Mouse (Mus musculus): ENCODE data around the gene Ggt7. TPM values are rescaled to one million over a fixed set of nuclear protein-coding genes. Genes with fewer than 3 reads are reported as not detected.
"Not testable (repeated sequence)": the region's sequence is repeated elsewhere in the genome, so short reads cannot be mapped to it uniquely, and the experiment has no call there.

Ggt7 gene
- polyA plus RNA-seq, 1 experiment from 2014 or later, result 1.1 TPM

DNA sequence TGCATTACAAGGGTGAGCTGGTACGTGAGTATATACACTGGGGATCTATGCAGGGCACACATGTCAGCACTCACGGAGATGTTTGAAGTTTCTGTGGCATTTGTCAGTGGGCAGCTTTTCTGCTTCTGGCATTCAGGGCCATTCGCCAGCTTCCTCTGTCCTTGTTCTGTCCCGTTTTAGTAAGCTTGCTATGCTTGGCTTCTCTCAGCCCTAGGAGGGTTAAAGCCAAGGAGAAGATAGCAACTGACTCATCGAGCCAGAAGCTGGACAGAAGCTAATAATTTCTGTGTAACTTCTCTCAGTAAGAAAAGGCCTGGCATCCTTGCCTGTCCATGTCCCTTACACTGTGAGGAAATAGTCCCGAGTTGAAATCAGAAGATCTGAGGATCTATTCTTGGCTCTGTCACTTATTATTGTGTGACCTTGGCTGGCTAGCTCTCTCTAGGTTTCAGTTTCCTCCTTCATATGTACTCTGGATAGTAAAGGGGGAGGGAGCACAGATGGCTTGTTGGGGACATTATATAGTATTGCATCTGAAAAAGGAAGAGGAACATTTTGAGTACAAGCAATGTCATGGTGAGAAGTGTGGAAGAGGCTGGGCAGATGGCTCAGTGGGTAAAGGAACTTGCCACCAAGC, 22.9 kb upstream of the Ggt7 start:
- H3K36me3 ChIP-seq (ENCODE audit: control insufficient read depth, insufficient read depth, low read length), result no peaks in the 10 kb centered on the region
- no peak overlapping the region; the same call in 1 of the 2 replicates for H3K9ac ChIP-seq (ENCODE audit: low read depth, low read length)
- no peak overlapping the region for H3K4me3 ChIP-seq (ENCODE audit: low read depth, low read length)
- 0 out of 2 replicates have a peak, but pooled peaks cover 2% of the 10 kb centered on the region for H3K4me1 ChIP-seq (ENCODE audit: control insufficient read depth, insufficient read depth, low read length)
- H3K9me3 ChIP-seq (replicated peaks; ENCODE audit: control insufficient read depth, low read length), result no peaks in the 10 kb centered on the region
- ATAC-seq (replicated peaks; ENCODE audit: insufficient number of reproducible peaks, low FRiP score, low TSS enrichment), result no peak
- WGBS (ENCODE audit: insufficient replicate concordance), result 41% methylated on average over 6 of the region's 6 CpGs
- H3K27me3 ChIP-seq (ENCODE audit: control insufficient read depth, insufficient read depth, low read length), result no peaks in the 10 kb centered on the region
- H3K4me2 ChIP-seq, result peak overlapping the region; percentile 17; the same call in 1 of the 2 replicates
- peak overlapping the region; percentile 59 for H3K27ac ChIP-seq (ENCODE audit: low read depth, low read length)

DNA sequence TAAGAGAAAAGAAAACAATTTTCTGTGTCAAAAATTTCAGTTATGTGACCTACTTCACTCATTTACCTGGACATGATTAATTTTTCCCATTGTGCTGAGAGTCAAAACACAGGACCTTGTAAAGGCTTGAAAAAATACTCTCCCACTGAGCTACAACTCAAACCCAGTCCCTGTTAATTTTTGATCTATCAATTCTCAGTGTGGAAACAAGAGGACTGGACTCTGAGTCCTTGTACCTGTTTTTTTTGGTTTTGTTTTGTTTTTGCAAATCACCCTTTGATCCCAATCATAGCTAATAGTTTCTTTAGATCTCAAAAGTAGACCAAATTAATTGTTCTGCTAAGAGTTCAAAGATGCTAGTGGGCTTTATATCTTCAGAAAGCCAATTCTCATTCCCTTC, 21.7 kb upstream of the Ggt7 start:
- no peak for ATAC-seq (replicated peaks; ENCODE audit: insufficient number of reproducible peaks, low FRiP score, low TSS enrichment)
- no peak overlapping the region for H3K4me3 ChIP-seq (ENCODE audit: low read depth, low read length)
- H3K27ac ChIP-seq (ENCODE audit: low read depth, low read length), result no peak overlapping the region
- no peaks in the 10 kb centered on the region for H3K27me3 ChIP-seq (ENCODE audit: control insufficient read depth, insufficient read depth, low read length)
- H3K9ac ChIP-seq (ENCODE audit: low read depth, low read length), result no peak overlapping the region
- no peaks in the 10 kb centered on the region for H3K9me3 ChIP-seq (replicated peaks; ENCODE audit: control insufficient read depth, low read length)
- H3K4me2 ChIP-seq, result no peak overlapping the region
- H3K36me3 ChIP-seq (ENCODE audit: control insufficient read depth, insufficient read depth, low read length), result no peaks in the 10 kb centered on the region
- H3K4me1 ChIP-seq (ENCODE audit: control insufficient read depth, insufficient read depth, low read length), result 0 out of 2 replicates have a peak, but pooled peaks cover 2% of the 10 kb centered on the region

DNA sequence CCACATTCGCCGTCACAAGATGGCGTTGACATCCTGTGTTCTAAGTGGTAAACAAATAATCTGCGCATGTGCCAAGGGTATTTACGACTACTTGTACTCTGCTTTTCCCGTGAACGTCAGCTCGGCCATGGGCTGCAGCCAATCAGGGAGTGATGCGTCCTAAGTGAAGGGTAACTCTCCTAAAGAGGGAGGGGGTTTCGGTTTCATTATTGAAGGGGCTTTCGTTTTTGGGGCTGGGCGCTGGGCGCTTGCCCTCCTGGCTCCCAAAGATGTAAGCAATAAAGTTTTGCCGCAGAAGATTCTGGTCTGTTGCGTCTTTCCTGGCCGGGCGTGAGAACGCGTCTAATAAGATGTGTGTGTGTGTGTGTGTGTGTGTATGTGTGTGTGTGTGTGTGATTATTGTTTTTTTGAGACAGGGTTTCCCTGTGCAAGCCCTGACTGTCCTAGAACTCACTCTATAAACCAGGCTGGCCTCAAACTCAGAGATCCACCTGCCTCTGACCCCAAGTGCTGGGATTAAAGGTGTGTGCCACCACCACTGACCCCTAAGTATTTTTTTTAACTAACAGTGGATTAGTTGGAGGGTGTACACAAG, 20.5 kb upstream of the Ggt7 start:
- H3K4me1 ChIP-seq (ENCODE audit: control insufficient read depth, insufficient read depth, low read length); ATAC-seq (replicated peaks; ENCODE audit: insufficient number of reproducible peaks, low FRiP score, low TSS enrichment); H3K27ac ChIP-seq (ENCODE audit: low read depth, low read length); H3K36me3 ChIP-seq (ENCODE audit: control insufficient read depth, insufficient read depth, low read length); H3K9ac ChIP-seq (ENCODE audit: low read depth, low read length); H3K27me3 ChIP-seq (ENCODE audit: control insufficient read depth, insufficient read depth, low read length); H3K9me3 ChIP-seq (replicated peaks; ENCODE audit: control insufficient read depth, low read length); H3K4me3 ChIP-seq (ENCODE audit: low read depth, low read length); H3K4me2 ChIP-seq: not testable (repeated sequence)
- 72% methylated on average over 12 of the region's 19 CpGs for WGBS (ENCODE audit: insufficient replicate concordance)

DNA sequence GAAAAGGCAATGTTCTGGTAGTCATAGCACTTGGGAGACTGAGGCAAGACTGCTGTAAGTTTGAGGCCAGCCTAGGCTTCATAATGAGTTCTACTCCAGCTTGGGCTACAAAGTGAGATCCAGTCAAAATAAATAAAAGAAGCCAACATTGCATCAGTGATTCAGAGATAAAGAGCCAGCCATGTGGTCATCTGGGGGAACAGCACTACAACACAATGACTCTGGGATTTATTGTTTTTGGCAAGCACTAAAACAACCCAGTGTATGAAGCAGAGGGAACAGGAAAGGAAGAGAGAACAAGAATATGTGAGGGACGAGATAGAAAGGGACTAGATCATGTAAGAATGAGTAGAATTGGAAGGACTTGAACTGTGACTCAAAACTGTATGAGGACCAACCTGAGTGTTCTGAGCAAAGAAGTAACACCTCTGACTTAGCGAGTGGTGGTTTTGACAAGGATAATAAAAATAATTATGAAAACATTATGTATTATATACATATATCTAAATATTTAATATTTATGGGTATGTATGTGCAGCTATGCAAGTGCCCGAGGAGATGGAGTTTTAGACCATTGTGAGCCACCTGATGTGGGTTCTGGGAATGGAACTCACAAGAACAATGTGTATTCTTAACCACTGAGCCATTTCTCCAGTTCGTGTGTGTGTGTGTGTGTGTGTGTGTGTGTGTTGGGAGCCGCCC, 19.9 kb upstream of the Ggt7 start:
- H3K9me3 ChIP-seq (replicated peaks; ENCODE audit: control insufficient read depth, low read length), result no peaks in the 10 kb centered on the region
- H3K4me3 ChIP-seq (ENCODE audit: low read depth, low read length), result no peak overlapping the region
- H3K4me1 ChIP-seq (ENCODE audit: control insufficient read depth, insufficient read depth, low read length), result 0 out of 2 replicates have a peak, but pooled peaks cover 2% of the 10 kb centered on the region
- WGBS (ENCODE audit: insufficient replicate concordance), result 64% methylated on average over 5 of the region's 5 CpGs
- H3K4me2 ChIP-seq, result no peak overlapping the region
- no peaks in the 10 kb centered on the region for H3K27me3 ChIP-seq (ENCODE audit: control insufficient read depth, insufficient read depth, low read length)
- H3K9ac ChIP-seq (ENCODE audit: low read depth, low read length), result no peak overlapping the region
- no peak for ATAC-seq (replicated peaks; ENCODE audit: insufficient number of reproducible peaks, low FRiP score, low TSS enrichment)
- no peaks in the 10 kb centered on the region for H3K36me3 ChIP-seq (ENCODE audit: control insufficient read depth, insufficient read depth, low read length)
- H3K27ac ChIP-seq (ENCODE audit: low read depth, low read length), result no peak overlapping the region

DNA sequence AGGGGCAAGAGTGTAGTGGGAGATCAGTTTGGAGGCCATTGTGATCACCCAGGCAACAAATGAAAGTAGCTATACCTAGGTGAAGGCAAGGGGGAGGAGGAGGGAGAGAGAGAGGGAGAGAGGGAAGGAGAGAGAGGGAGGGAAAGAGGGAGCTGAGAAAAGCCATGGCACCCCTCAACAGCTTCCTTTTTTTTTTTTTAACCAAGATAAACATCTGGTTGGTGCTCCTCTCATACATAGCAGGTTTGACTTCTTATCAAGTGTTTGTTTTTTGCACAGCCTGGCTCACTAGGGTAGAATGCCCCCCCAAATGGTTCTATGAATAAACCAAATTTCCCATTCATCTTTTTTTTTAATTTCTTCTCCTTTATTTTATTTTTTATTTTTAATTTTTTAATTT, 18.3 kb upstream of the Ggt7 start:
- Histone ChIP-seq H3K27ac (ENCODE audit: low read depth, low read length) (no peak overlapping the region), H3K27me3 (ENCODE audit: control insufficient read depth, insufficient read depth, low read length) (no peaks in the 10 kb centered on the region), H3K4me2 (no peak overlapping the region), H3K9me3 (replicated peaks; ENCODE audit: control insufficient read depth, low read length) (no peaks in the 10 kb centered on the region), H3K4me3 (ENCODE audit: low read depth, low read length) (no peak overlapping the region), H3K4me1 (ENCODE audit: control insufficient read depth, insufficient read depth, low read length) (0 out of 2 replicates have a peak, but pooled peaks cover 2% of the 10 kb centered on the region), H3K36me3 (ENCODE audit: control insufficient read depth, insufficient read depth, low read length) (no peaks in the 10 kb centered on the region), H3K9ac (ENCODE audit: low read depth, low read length) (no peak overlapping the region)
- no peak for ATAC-seq (replicated peaks; ENCODE audit: insufficient number of reproducible peaks, low FRiP score, low TSS enrichment)

DNA sequence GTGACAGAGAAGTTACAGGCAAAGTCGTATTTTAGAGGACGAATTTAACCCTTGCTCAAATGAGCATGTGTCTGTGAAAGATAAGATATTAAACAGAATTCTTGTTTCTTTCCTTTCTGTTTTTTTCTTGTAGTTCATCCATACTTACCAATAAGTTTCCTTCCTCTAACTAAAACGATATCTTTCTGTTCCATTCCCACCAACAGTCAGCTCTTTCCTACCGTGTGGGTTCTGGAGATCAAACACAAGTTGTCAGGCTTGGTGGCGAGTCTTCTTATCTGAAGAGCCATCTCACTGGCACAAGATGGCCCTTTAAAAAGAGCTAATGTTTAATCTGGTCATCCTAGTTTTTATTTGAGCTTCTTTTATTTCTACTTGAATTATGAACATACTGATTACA, 9.3 kb upstream of the Ggt7 start:
- H3K36me3 ChIP-seq (ENCODE audit: control insufficient read depth, insufficient read depth, low read length), result no peaks in the 10 kb centered on the region
- no peaks in the 10 kb centered on the region for H3K27me3 ChIP-seq (ENCODE audit: control insufficient read depth, insufficient read depth, low read length)
- WGBS (ENCODE audit: insufficient replicate concordance), result 56% methylated on average over 5 of the region's 5 CpGs
- H3K4me2 ChIP-seq, result no peak overlapping the region
- no peak overlapping the region for H3K4me3 ChIP-seq (ENCODE audit: low read depth, low read length)
- no peaks in the 10 kb centered on the region for H3K9me3 ChIP-seq (replicated peaks; ENCODE audit: control insufficient read depth, low read length)
- no peak overlapping the region for H3K27ac ChIP-seq (ENCODE audit: low read depth, low read length)
- no peak overlapping the region for H3K9ac ChIP-seq (ENCODE audit: low read depth, low read length)
- no peaks in the 10 kb centered on the region for H3K4me1 ChIP-seq (ENCODE audit: control insufficient read depth, insufficient read depth, low read length)
- ATAC-seq (replicated peaks; ENCODE audit: insufficient number of reproducible peaks, low FRiP score, low TSS enrichment), result no peak

DNA sequence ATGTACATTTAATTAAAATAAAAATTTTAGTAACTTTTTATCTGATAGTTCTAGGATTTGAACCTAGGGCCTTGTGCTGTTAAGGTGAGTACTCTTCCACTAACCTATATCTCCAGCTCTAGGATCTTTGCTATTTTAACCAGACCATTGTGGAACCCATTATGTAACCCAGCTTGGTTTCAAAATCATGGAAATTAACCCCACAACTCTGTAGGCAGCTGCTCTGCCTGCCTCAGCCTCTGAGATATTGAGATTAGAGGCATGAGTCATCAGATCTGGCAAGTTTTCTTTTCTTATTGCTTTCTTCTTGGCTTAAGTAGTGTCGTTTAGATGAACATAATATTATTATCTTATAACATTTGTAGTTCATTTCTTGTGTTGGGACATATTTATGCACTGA, 6.3 kb upstream of the Ggt7 start:
- H3K9me3 ChIP-seq (replicated peaks; ENCODE audit: control insufficient read depth, low read length), result no peaks in the 10 kb centered on the region
- H3K4me3 ChIP-seq (ENCODE audit: low read depth, low read length), result no peak overlapping the region
- H3K4me1 ChIP-seq (ENCODE audit: control insufficient read depth, insufficient read depth, low read length), result no peaks in the 10 kb centered on the region
- no peak overlapping the region for H3K4me2 ChIP-seq
- WGBS (ENCODE audit: insufficient replicate concordance), result 56% methylated on average over 1 of the region's 1 CpGs
- H3K9ac ChIP-seq (ENCODE audit: low read depth, low read length), result no peak overlapping the region
- ATAC-seq (replicated peaks; ENCODE audit: insufficient number of reproducible peaks, low FRiP score, low TSS enrichment), result no peak
- H3K36me3 ChIP-seq (ENCODE audit: control insufficient read depth, insufficient read depth, low read length), result no peaks in the 10 kb centered on the region
- H3K27ac ChIP-seq (ENCODE audit: low read depth, low read length), result no peak overlapping the region
- no peaks in the 10 kb centered on the region for H3K27me3 ChIP-seq (ENCODE audit: control insufficient read depth, insufficient read depth, low read length)

DNA sequence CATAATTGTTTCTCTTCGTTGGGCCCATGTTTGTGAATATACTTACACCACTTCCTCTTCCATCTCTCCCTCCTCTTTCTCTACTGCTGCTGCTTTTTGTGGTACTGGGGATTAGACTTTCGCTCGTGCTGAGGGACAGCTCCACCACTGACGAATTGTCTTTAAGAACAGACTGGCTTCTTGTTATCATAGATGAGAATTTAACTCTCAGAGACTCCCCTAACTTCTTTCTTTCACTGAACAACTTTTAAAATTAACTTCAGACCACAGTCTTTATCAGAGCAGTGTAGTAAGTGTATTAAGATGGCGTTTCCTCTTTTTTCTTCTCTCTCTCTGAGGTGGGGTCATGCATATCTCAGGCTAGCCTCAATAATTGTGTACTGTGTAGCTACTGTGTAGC, 5.7 kb upstream of the Ggt7 start:
- peaks cover 3% of the 10 kb centered on the region for H3K4me1 ChIP-seq (ENCODE audit: control insufficient read depth, insufficient read depth, low read length)
- H3K27me3 ChIP-seq (ENCODE audit: control insufficient read depth, insufficient read depth, low read length), result no peaks in the 10 kb centered on the region
- H3K9ac ChIP-seq (ENCODE audit: low read depth, low read length), result no peak overlapping the region
- H3K9me3 ChIP-seq (replicated peaks; ENCODE audit: control insufficient read depth, low read length), result no peaks in the 10 kb centered on the region
- no peak for ATAC-seq (replicated peaks; ENCODE audit: insufficient number of reproducible peaks, low FRiP score, low TSS enrichment)
- H3K36me3 ChIP-seq (ENCODE audit: control insufficient read depth, insufficient read depth, low read length), result no peaks in the 10 kb centered on the region
- no peak overlapping the region for H3K4me3 ChIP-seq (ENCODE audit: low read depth, low read length)
- no peak overlapping the region for H3K4me2 ChIP-seq
- H3K27ac ChIP-seq (ENCODE audit: low read depth, low read length), result no peak overlapping the region
- WGBS (ENCODE audit: insufficient replicate concordance), result 54% methylated on average over 5 of the region's 5 CpGs

Measured in heart, embryonic 11.5 days (tissue).